Mouse (Mus musculus) layer of hippocampus, postnatal 10 days (tissue): Measurements from ENCODE around the gene Hcrtr1. TPM values are rescaled to one million over a fixed set of nuclear protein-coding genes. Genes with fewer than 3 reads are reported as not detected.

ENCODE experiments used
- total RNA-seq, 2 experiments: library from RNA; stranded (reverse); gene quantifications; 2 replicates each; pipeline ENCODE4 v1.2.3; 2021

The Hcrtr1 gene
- total RNA-seq, 2 experiments from 2014 or later: 12.5 to 14.3 TPM

Other genes with a start within 250 kb of the Hcrtr1 start
- under 1 TPM; 0.18 to 0.48 TPM for gene Spocd1, start 210.1 kb downstream of the Hcrtr1 start, total RNA-seq
- gene Adgrb2, start 154.5 kb downstream of the Hcrtr1 start, total RNA-seq: 100 to 1,000 TPM; 390 to 419 TPM
- 10 to 100 TPM; 17.9 to 26.0 TPM for gene Col16a1, start 91.5 kb downstream of the Hcrtr1 start, total RNA-seq
- gene Pef1, start 36.8 kb downstream of the Hcrtr1 start, total RNA-seq: 10 to 100 TPM; 37.4 to 39.7 TPM
- gene Tinagl1, start 35.8 kb upstream of the Hcrtr1 start, total RNA-seq: 1 to 10 TPM; 3.3 TPM
- not detected for gene Gm853, start 83.0 kb upstream of the Hcrtr1 start, total RNA-seq
- 1 to 10 TPM; 6.3 to 6.4 TPM for gene Serinc2, start 139.8 kb upstream of the Hcrtr1 start, total RNA-seq
- 100 to 1,000 TPM; 142 to 168 TPM for gene Fabp3, start 169.2 kb upstream of the Hcrtr1 start, total RNA-seq
- not detected for gene Gm10570, start 169.3 kb upstream of the Hcrtr1 start, total RNA-seq
- gene Zcchc17, start 220.6 kb upstream of the Hcrtr1 start, total RNA-seq: 10 to 100 TPM; 54.9 to 57.8 TPM
- 10 to 100 TPM; 30.5 to 37.9 TPM for gene Snrnp40, start 220.8 kb upstream of the Hcrtr1 start, total RNA-seq